Mouse (Mus musculus) G1E (cell line): ENCODE results near the gene Lmx1a.

ENCODE experiments used
- CTCF ChIP-seq: IDR thresholded peaks from 2 replicates; pipeline ENCODE4 v1.5.1; 2012; ENCODE audit warnings: low read depth, low read length, inconsistent platforms, mixed read lengths
- GATA2 ChIP-seq: IDR thresholded peaks from 2 replicates; pipeline ENCODE4 v1.6.1; 2012; ENCODE audit warnings: low read depth, low read length, inconsistent platforms, borderline replicate concordance
- POLR2AphosphoS5 ChIP-seq: IDR thresholded peaks from 2 replicates; pipeline ENCODE4 v1.6.1; 2012; ENCODE audit warnings: low read depth, low read length, inconsistent platforms; ENCODE audit not compliant: insufficient replicate concordance

DNA sequence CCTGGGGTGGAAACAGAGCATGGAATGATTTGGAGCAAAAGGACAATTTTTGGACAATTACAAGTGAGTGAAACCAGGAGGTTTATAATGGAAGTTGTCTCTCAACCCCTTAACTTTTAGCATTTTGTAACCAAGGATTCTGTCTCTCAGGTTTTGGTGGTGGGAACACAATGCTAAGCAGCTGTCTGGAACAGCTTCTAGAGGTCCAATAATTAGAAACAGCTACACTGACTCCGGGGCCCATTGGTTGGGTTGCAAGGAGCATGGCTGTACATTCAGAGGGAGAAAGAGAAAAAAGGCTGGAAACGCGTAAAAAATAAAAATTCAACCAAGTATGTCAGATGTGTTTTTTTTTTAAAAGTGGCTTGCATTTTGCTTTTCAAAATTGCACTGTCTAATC is 40.4 kb upstream of the Lmx1a start:
- TF ChIP-seq CTCF (no peak), GATA2 (no peak), POLR2AphosphoS5 (no peak)
